Mouse (Mus musculus) cortical plate, adult 2 months (tissue): Measurements from ENCODE around the gene Rufy2.

Experiments
- CTCF ChIP-seq: fragments of 200-500 bp; IDR thresholded peaks from 2 replicates; pipeline ENCODE4 v1.5.1; 2011; ENCODE audit warnings: mild to moderate bottlenecking, control low read depth, low read length; ENCODE audit not compliant: insufficient read depth; ENCODE audit errors: extremely low read depth
- POLR2A ChIP-seq: fragments of 200-500 bp; IDR thresholded peaks from 2 replicates; pipeline ENCODE4 v1.6.1; 2011; ENCODE audit warnings: mild to moderate bottlenecking, low read length, control low read depth; ENCODE audit not compliant: insufficient read depth; ENCODE audit errors: extremely low read depth

DNA sequence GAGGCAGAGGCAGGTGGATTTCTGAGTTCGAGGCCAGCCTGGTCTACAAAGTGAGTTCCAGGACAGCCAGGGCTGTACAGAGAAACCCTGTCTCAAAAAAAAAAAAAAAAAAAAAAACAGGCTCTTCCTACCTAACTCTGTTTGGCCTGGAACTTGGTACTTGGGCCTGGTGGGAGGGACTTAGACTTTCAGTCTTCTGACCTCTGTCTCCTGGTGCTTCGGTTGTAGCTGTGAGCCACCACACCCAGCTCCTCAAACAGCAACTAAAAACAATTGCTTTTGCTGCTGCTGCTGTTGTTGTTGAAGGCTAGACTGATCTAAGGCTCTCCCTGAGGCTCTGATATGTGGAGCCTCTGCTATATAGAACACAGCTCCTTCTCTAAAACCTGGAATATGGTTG, 69.1 kb downstream of the Rufy2 start:
- TF ChIP-seq CTCF (no peak), POLR2A (no peak)
